Mouse (Mus musculus) ovary, postnatal 10 days (tissue): ENCODE data around the gene Smarcd2.
"Not testable (repeated sequence)": the region's sequence is repeated elsewhere in the genome, so short reads cannot be mapped to it uniquely, and the experiment has no call there.

Source experiments
- DNase-seq: peaks from one replicate; pipeline ENCODE4 v3.0.0; 2022; ENCODE audit warnings: low spot score

Smarcd2 gene

GRCm38 (mm10) chr11:106246834-106247233 is 25.9 kb downstream of the Smarcd2 start:
- no peak for DNase-seq

DNA sequence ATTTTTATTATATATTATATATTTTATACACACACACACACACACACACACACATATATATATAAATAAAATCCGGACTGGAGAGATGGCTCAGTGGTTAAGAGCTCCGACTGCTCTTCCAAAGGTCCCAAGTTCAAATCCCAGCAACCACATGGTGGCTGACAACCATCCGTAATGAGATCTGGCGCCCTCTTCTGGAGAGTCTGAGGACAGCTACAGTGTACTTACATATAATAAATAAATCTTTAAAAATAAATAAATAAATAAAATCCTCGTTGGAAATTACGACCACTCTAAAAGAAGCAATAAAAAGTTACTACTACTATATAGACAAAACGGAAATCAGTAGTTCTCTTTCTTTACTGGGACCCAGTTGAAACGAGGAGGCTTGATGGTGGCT is 38.8 kb downstream of the Smarcd2 start:
- not testable (repeated sequence) for DNase-seq

- no peak for DNase-seq
These were observed 52.2 kb downstream of the Smarcd2 start for GRCm38 (mm10) chr11:106220603-106221002.

- DNase-seq, result peak; percentile 67
These were observed 55.9 kb downstream of the Smarcd2 start, which contains the start of gene Ddx42 for GRCm38 (mm10) chr11:106216730-106217490. TSS of gene Ddx42 (plus strand) at chr11:106216926.

DNA sequence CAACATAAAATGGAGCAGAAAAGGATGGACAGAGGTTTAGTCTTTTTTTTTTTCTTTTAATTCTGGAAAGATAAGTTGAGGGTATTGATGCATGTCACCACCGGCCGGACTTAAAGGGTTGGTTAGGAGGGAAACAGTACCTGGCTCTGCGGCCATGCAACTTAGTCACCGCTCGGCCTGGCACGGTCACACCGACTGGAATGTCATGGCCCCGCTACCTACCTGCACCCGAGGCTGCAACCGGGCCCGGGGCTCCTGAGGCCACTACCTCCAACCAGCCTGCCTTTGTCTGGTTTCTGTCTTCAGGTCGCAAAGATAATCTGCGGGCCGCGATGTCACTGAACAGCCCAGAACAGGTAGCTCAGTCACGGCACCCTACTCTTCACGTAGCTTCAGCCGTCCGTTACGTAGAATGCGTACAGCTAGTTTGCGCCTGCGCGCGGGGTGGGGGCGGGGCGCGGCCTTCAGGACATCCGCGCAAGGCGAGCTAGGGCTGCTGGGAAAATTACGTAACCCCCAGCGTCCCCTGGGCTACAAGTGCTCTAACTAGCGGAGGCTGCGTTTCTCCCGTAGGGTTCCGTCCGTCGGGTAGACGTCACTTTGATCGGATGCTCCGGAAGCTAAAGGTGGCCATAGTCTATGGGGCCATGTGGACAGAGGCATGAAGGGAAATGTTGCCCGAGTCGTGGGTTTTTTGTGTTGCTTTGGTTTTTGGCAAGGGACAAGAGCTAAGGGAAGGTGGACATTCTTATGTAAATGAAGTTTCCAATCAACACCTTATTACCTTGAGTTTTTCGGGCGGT is 56.6 kb downstream of the Smarcd2 start, which contains the start of gene Ccdc47:
Ccdc47 (minus strand) TSS at position 418 of the 803 bp plus-strand sequence.
- no peak for DNase-seq

- no peak for DNase-seq
These were observed 57.3 kb downstream of the Smarcd2 start for GRCm38 (mm10) chr11:106215450-106215859.

GRCm38 (mm10) chr11:106214856-106215255 is 57.9 kb downstream of the Smarcd2 start:
- DNase-seq, result no peak
